Mouse (Mus musculus) gastrocnemius, adult 18-20 months (tissue): Measurements from ENCODE around the gene Kat2a. TPM values are rescaled to one million over a fixed set of nuclear protein-coding genes. Genes with fewer than 3 reads are reported as not detected.
"Not testable (repeated sequence)": the region's sequence is repeated elsewhere in the genome, so short reads cannot be mapped to it uniquely, and the experiment has no call there.

Experiments used
- DNase-seq: peaks from one replicate; pipeline ENCODE4 v3.0.0; 2021; ENCODE audit warnings: low spot score
- total RNA-seq, 2 experiments: library from RNA; stranded (reverse); gene quantifications; 2 replicates each; pipeline ENCODE4 v1.2.3; 2021

Gene Kat2a
- total RNA-seq, 2 experiments from 2014 or later: 10.1 to 11.1 TPM

- DNase-seq: peak; percentile 56
Observed at GRCm38 (mm10) chr11:100673169-100673568, 39.1 kb downstream of the Kat2a start.

- DNase-seq: no peak
Observed at GRCm38 (mm10) chr11:100671956-100672355, 40.3 kb downstream of the Kat2a start.

- no peak for DNase-seq
Observed at GRCm38 (mm10) chr11:100671049-100671448, 41.2 kb downstream of the Kat2a start.

GRCm38 (mm10) chr11:100659806-100660205, 52.5 kb downstream of the Kat2a start:
- no peak for DNase-seq

GRCm38 (mm10) chr11:100656458-100656857, 55.8 kb downstream of the Kat2a start:
- no peak for DNase-seq

- not testable (repeated sequence) for DNase-seq
Observed at GRCm38 (mm10) chr11:100655589-100655988, 56.7 kb downstream of the Kat2a start.

Other genes starting within 250 kb of the Kat2a start
- gene Klhl11, start 239.7 kb downstream of the Kat2a start, total RNA-seq: 1 to 10 TPM; 2.7 to 4.2 TPM
- gene Acly, start 184.5 kb downstream of the Kat2a start, total RNA-seq: 10 to 100 TPM in 1 of 2 experiments, 1 to 10 TPM in 1; 9.5 to 12.2 TPM
- under 1 TPM; 0.33 to 0.48 TPM for gene Ttc25, start 166.9 kb downstream of the Kat2a start, total RNA-seq
- gene Cnp, start 137.6 kb downstream of the Kat2a start, total RNA-seq: 1 to 10 TPM; 3.8 to 5.0 TPM
- gene Nkiras2, start 93.2 kb downstream of the Kat2a start, total RNA-seq: 10 to 100 TPM; 16.6 to 17.4 TPM
- gene Dnajc7, start 92.3 kb downstream of the Kat2a start, total RNA-seq: 100 to 1,000 TPM in 1 of 2 experiments, 10 to 100 TPM in 1; 81.1 to 111 TPM
- gene Zfp385c, start 20.0 kb downstream of the Kat2a start, total RNA-seq: under 1 TPM; 0.28 to 0.41 TPM
- under 1 TPM; 0.16 to 0.21 TPM for gene Dhx58, start 8.2 kb downstream of the Kat2a start, total RNA-seq
- not detected for gene Hspb9, start 1.4 kb upstream of the Kat2a start, total RNA-seq
- gene Rab5c, start 25.8 kb upstream of the Kat2a start, total RNA-seq: 10 to 100 TPM; 40.3 to 42.7 TPM
- gene Kcnh4, start 47.5 kb upstream of the Kat2a start, total RNA-seq: not detected
- gene Hcrt, start 50.5 kb upstream of the Kat2a start, total RNA-seq: not detected
- 1 to 10 TPM; 5.2 to 5.7 TPM for gene Ghdc, start 58.5 kb upstream of the Kat2a start, total RNA-seq
- gene Stat5b, start 138.3 kb upstream of the Kat2a start, total RNA-seq: 100 to 1,000 TPM; 125 to 170 TPM
- gene Stat5a, start 146.9 kb upstream of the Kat2a start, total RNA-seq: 10 to 100 TPM; 11.3 to 13.3 TPM
- 10 to 100 TPM; 38.1 to 48.6 TPM for gene Stat3, start 227.1 kb upstream of the Kat2a start, total RNA-seq